Mouse (Mus musculus): ENCODE measurements at regions not wholly inside any gene's neighbourhood (a gene's known extent, or its start where the extent isn't known, plus 50 kb on each side); places are given as distances from the start of the nearest gene placed in this dataset.

- DNase-seq (ENCODE audit: low read depth, low spot score) = no peak
These were observed 139.3 kb downstream of the Cyp26a1 start for GRCm38 (mm10) chr19:37836900-37837299.
